Mouse (Mus musculus): ENCODE results near the gene Tpi1. TPM values are rescaled to one million over a fixed set of nuclear protein-coding genes. Genes with fewer than 3 reads are reported as not detected.

Gene Tpi1
- polyA plus RNA-seq, 1 experiment: 604 TPM

DNA sequence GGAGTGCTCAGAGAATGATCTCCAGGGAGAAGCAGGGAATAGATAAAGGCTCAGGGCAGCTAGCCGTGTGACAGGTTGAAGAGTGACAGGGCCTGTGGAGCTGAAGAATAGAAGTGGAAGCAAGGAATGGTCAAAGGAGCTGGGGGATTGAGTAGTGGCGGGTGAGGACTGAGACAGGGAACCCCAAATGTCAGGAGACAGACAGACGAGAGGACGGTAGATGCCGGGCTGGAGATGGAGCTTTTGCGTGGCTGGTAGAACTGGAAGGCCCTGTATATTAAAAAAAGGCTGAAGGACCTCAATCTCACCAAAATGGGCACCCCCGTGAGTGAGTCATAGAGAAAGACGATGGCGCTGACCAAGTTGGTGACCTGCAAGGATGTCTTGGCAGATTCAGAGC lies 46.4 kb upstream of the Tpi1 start:
- Histone ChIP-seq H3K36me3 (ENCODE audit: control insufficient read depth, insufficient read depth) (no peaks in the 10 kb centered on the region), H3ac (ENCODE audit: control insufficient read depth, insufficient read length, low read depth) (no peak overlapping the region), H3K79me3 (ENCODE audit: low read depth) (no peaks in the 10 kb centered on the region), H3K4me3 (ENCODE audit: insufficient read depth, poor library complexity, severe bottlenecking) (no peak overlapping the region), H3K27me3 (ENCODE audit: control insufficient read depth, insufficient read depth, insufficient read length) (peaks cover 37% of the 10 kb centered on the region), H3K79me2 (ENCODE audit: control insufficient read depth, insufficient read depth) (no peaks in the 10 kb centered on the region)
- TF ChIP-seq MYOD1 (IDR thresholded peaks at IDR 0.05; ENCODE audit: control insufficient read depth, insufficient read length, low read depth): no peak
- no peak for TF ChIP-seq MAX (IDR thresholded peaks at IDR 0.05)
- TF ChIP-seq USF1 (IDR thresholded peaks at IDR 0.05; ENCODE audit: low read depth): no peak
- TF ChIP-seq CEBPB (IDR thresholded peaks at IDR 0.05; ENCODE audit: low read depth): no peak
- TF ChIP-seq CTCF (IDR thresholded peaks at IDR 0.05; ENCODE audit: control insufficient read depth, insufficient read depth, insufficient read length): no peak
- TF ChIP-seq MYOG (IDR thresholded peaks at IDR 0.05; ENCODE audit: control insufficient read depth, extremely low read depth, insufficient read length): no peak
- TF ChIP-seq FOSL1 (IDR thresholded peaks at IDR 0.05; ENCODE audit: insufficient read depth, low read length, poor library complexity, severe bottlenecking): no peak

GRCm38 (mm10) chr6:124859725-124860124 lies 45.6 kb upstream of the Tpi1 start:
- Histone ChIP-seq H3K79me2 (ENCODE audit: control insufficient read depth, insufficient read depth) (no peaks in the 10 kb centered on the region), H3K27me3 (ENCODE audit: control insufficient read depth, insufficient read depth, insufficient read length) (peaks cover 29% of the 10 kb centered on the region), H3ac (ENCODE audit: control insufficient read depth, insufficient read length, low read depth) (no peak overlapping the region), H3K36me3 (ENCODE audit: control insufficient read depth, insufficient read depth) (no peaks in the 10 kb centered on the region), H3K4me3 (ENCODE audit: insufficient read depth, poor library complexity, severe bottlenecking) (no peak overlapping the region), H3K79me3 (ENCODE audit: low read depth) (no peaks in the 10 kb centered on the region)
- peak; percentile 79 for TF ChIP-seq CTCF (IDR thresholded peaks at IDR 0.05; ENCODE audit: control insufficient read depth, insufficient read depth, insufficient read length)
- TF ChIP-seq CEBPB (IDR thresholded peaks at IDR 0.05; ENCODE audit: low read depth): no peak

DNA sequence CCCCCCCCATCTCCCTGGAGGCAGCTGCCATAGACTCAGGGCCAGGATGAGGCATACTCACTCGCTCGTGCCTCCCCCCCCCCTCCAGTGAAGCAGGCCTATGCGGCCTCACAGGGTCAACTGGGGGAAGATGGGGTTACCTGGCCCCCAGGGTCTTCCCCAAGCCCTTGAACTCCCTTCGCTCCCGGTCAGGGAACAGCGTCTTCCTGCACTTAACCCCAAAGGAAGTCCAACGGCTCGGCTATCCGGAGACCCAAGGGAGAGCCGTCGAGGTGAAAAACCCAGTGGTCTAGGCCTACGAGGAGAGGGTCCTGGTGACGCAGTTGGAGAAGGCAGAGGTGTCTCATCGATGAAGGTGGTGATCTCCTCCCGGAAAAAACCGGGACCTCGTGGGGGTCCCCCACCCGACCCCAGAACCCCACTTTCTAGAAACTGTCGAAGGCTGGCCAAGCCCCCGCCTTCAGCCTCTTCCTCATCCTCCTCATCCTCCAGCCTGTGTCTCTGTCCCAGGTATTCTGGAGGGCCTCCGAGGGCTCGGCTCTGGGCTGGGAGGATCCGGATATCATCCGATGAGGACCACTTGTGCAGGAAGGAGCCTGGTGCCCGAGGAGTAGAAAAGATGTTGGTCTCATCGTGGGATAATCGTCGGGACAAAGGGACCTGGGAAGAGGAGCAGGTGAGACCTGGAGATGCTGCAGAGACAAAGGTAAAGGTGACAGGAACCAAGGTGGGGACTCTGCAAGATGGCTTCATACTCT lies 44.6 kb upstream of the Tpi1 start:
- H3K36me3 ChIP-seq (ENCODE audit: control insufficient read depth, insufficient read depth): no peaks in the 10 kb centered on the region
- no peaks in the 10 kb centered on the region for H3K79me3 ChIP-seq (ENCODE audit: low read depth)
- H3ac ChIP-seq (ENCODE audit: control insufficient read depth, insufficient read length, low read depth): no peak overlapping the region
- no peak overlapping the region for H3K4me3 ChIP-seq (ENCODE audit: insufficient read depth, poor library complexity, severe bottlenecking)
- no peaks in the 10 kb centered on the region for H3K79me2 ChIP-seq (ENCODE audit: control insufficient read depth, insufficient read depth)
- TF ChIP-seq USF1 (IDR thresholded peaks at IDR 0.05; ENCODE audit: low read depth) (no peak), CEBPB (IDR thresholded peaks at IDR 0.05; ENCODE audit: low read depth) (no peak), FOSL1 (IDR thresholded peaks at IDR 0.05; ENCODE audit: insufficient read depth, low read length, poor library complexity, severe bottlenecking) (no peak), MAX (IDR thresholded peaks at IDR 0.05) (no peak), MYOG (IDR thresholded peaks at IDR 0.05; ENCODE audit: control insufficient read depth, extremely low read depth, insufficient read length) (no peak), CTCF (IDR thresholded peaks at IDR 0.05; ENCODE audit: control insufficient read depth, insufficient read depth, insufficient read length) (no peak), MYOD1 (IDR thresholded peaks at IDR 0.05; ENCODE audit: control insufficient read depth, insufficient read length, low read depth) (no peak)
- H3K27me3 ChIP-seq (ENCODE audit: control insufficient read depth, insufficient read depth, insufficient read length): peaks cover 21% of the 10 kb centered on the region

DNA sequence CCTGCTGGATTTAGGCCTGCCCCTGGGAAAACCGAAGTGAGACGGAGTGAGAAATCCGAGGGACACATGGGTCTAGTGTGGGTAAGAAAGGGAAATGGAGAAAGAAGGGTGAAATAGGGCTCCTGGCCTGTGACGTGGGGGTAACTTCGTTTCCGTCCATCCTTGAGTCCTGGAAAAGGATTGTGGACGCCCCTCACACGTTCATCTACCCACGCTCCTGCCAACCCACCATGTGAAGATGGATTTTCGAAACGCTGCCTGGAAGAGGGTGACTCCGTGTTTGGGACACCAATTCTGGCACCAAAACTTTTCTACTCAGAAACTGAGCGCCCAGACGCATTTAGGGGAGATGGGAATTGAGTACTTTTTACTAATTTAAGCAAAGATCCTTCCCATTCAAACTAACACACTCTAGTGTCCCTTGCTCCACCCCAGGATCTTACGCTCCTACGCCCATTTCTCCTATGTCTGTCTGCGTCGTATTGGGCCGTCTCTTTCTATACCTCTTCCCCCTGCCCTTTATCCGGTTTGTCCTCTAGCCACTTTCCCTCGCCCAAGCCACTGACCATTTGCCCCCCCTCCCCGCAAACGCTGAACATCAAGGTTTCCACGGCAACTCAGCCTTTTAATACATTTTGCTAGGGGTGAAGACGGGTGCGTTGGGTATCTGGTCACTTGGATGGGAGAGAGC lies 43.9 kb upstream of the Tpi1 start:
- H3K36me3 ChIP-seq (ENCODE audit: control insufficient read depth, insufficient read depth): no peaks in the 10 kb centered on the region
- H3K27me3 ChIP-seq (ENCODE audit: control insufficient read depth, insufficient read depth, insufficient read length): peaks cover 14% of the 10 kb centered on the region
- no peaks in the 10 kb centered on the region for H3K79me2 ChIP-seq (ENCODE audit: control insufficient read depth, insufficient read depth)
- TF ChIP-seq CTCF (IDR thresholded peaks at IDR 0.05; ENCODE audit: control insufficient read depth, insufficient read depth, insufficient read length) (no peak), MAX (IDR thresholded peaks at IDR 0.05) (no peak), USF1 (IDR thresholded peaks at IDR 0.05; ENCODE audit: low read depth) (no peak), FOSL1 (IDR thresholded peaks at IDR 0.05; ENCODE audit: insufficient read depth, low read length, poor library complexity, severe bottlenecking) (no peak), MYOD1 (IDR thresholded peaks at IDR 0.05; ENCODE audit: control insufficient read depth, insufficient read length, low read depth) (no peak), MYOG (IDR thresholded peaks at IDR 0.05; ENCODE audit: control insufficient read depth, extremely low read depth, insufficient read length) (no peak), CEBPB (IDR thresholded peaks at IDR 0.05; ENCODE audit: low read depth) (no peak)
- no peak overlapping the region for H3ac ChIP-seq (ENCODE audit: control insufficient read depth, insufficient read length, low read depth)
- no peaks in the 10 kb centered on the region for H3K79me3 ChIP-seq (ENCODE audit: low read depth)
- no peak overlapping the region for H3K4me3 ChIP-seq (ENCODE audit: insufficient read depth, poor library complexity, severe bottlenecking)

- Histone ChIP-seq H3K79me3 (ENCODE audit: low read depth) (no peaks in the 10 kb centered on the region), H3ac (ENCODE audit: control insufficient read depth, insufficient read length, low read depth) (peak within 1 kb of the TSS; percentile 21), H3K27me3 (ENCODE audit: control insufficient read depth, insufficient read depth, insufficient read length) (peaks cover 10% of the 10 kb centered on the region), H3K4me3 (ENCODE audit: insufficient read depth, poor library complexity, severe bottlenecking) (no peak within 1 kb of the TSS), H3K79me2 (ENCODE audit: control insufficient read depth, insufficient read depth) (no peaks in the 10 kb centered on the region), H3K36me3 (ENCODE audit: control insufficient read depth, insufficient read depth) (no peaks in the 10 kb centered on the region)
- TF ChIP-seq CEBPB (IDR thresholded peaks at IDR 0.05; ENCODE audit: low read depth): no peak
- TF ChIP-seq CTCF (IDR thresholded peaks at IDR 0.05; ENCODE audit: control insufficient read depth, insufficient read depth, insufficient read length): peak; percentile 48
Observed at GRCm38 (mm10) chr6:124856916-124857839, 43.1 kb upstream of the Tpi1 start, which contains the start of gene P3h3. Gene P3h3, minus strand, starts transcription at chr6:124857752.
